Mouse (Mus musculus): ENCODE measurements around the gene Spen. TPM values are rescaled to one million over a fixed set of nuclear protein-coding genes. Genes with fewer than 3 reads are reported as not detected.
A peak's percentile ranks its signal among the peaks of the same experiment; 100 is the strongest.

Spen gene
- total RNA-seq, 1 experiment, result 58.6 TPM

GRCm38 (mm10) chr4:141466289-141466795, 72.1 kb downstream of the Spen start:
- H3K9me3 ChIP-seq (ENCODE audit: control insufficient read depth, insufficient read depth, low read depth, low read length), result no peaks in the 10 kb centered on the region
- H3K4me3 ChIP-seq (ENCODE audit: insufficient read depth in 1 of 2, low read depth in 1 of 2, low read length in 2 of 2, poor library complexity in 1 of 2, severe bottlenecking in 1 of 2), result no peak overlapping the region
- no peak for DNase-seq (ENCODE audit: low read depth, low spot score)
- no peak overlapping the region for H3K9ac ChIP-seq (ENCODE audit: insufficient read depth, low read depth, low read length, poor library complexity, severe bottlenecking)
- H3K4me1 ChIP-seq (ENCODE audit: control insufficient read depth in 2 of 2, insufficient read depth in 2 of 2, low read length in 2 of 2, poor library complexity in 1 of 2), result peaks cover 0 to 6% of the 10 kb centered on the region in 2 experiments; a peak in 2 of 4 replicates
- in situ Hi-C loops (cut with MboI; ENCODE audit: low sequenced_read_pairs in 2 of 2, unreplicated experiment in 2 of 2), result no loop called here
- H3K27ac ChIP-seq (ENCODE audit: insufficient read depth, low read depth, low read length, poor library complexity, severe bottlenecking), result no peak overlapping the region
- H3K36me3 ChIP-seq (ENCODE audit: control insufficient read depth, insufficient read depth, low read length, poor library complexity, severe bottlenecking), result peaks cover 58% of the 10 kb centered on the region
- no peak for TF ChIP-seq HCFC1 (IDR thresholded peaks at IDR 0.05; ENCODE audit: borderline replicate concordance, insufficient read depth, low read length)
- no peak for TF ChIP-seq MAFK (IDR thresholded peaks at IDR 0.05; ENCODE audit: insufficient read depth, low read depth, low read length)
- TF ChIP-seq ZNF384 (IDR thresholded peaks at IDR 0.05; ENCODE audit: low read depth, low read length), result no peak
- no peak for TF ChIP-seq CHD2 (IDR thresholded peaks at IDR 0.05; ENCODE audit: low read depth, low read length)
- TF ChIP-seq ZC3H11A (IDR thresholded peaks at IDR 0.05; ENCODE audit: borderline replicate concordance, low read depth, low read length), result no peak

- peaks cover 0 to 8% of the 10 kb centered on the region in 2 experiments; a peak in 2 of 4 replicates for H3K4me1 ChIP-seq (ENCODE audit: control insufficient read depth in 2 of 2, insufficient read depth in 2 of 2, low read length in 2 of 2, poor library complexity in 1 of 2)
- H3K4me3 ChIP-seq (ENCODE audit: insufficient read depth in 1 of 2, low read depth in 1 of 2, low read length in 2 of 2, poor library complexity in 1 of 2, severe bottlenecking in 1 of 2), result no peak overlapping the region
- no peak for TF ChIP-seq ZNF384 (IDR thresholded peaks at IDR 0.05; ENCODE audit: low read depth, low read length)
- DNase-seq (ENCODE audit: low read depth, low spot score), result no peak
- no peak overlapping the region for H3K9ac ChIP-seq (ENCODE audit: insufficient read depth, low read depth, low read length, poor library complexity, severe bottlenecking)
- in situ Hi-C loops (cut with MboI; ENCODE audit: low sequenced_read_pairs in 2 of 2, unreplicated experiment in 2 of 2), result no loop called here
- no peak overlapping the region for H3K27ac ChIP-seq (ENCODE audit: insufficient read depth, low read depth, low read length, poor library complexity, severe bottlenecking)
- peaks cover 55% of the 10 kb centered on the region for H3K36me3 ChIP-seq (ENCODE audit: control insufficient read depth, insufficient read depth, low read length, poor library complexity, severe bottlenecking)
- no peaks in the 10 kb centered on the region for H3K9me3 ChIP-seq (ENCODE audit: control insufficient read depth, insufficient read depth, low read depth, low read length)
Measured at GRCm38 (mm10) chr4:141465512-141466288, 72.7 kb downstream of the Spen start.

GRCm38 (mm10) chr4:141464722-141465121, 73.7 kb downstream of the Spen start:
- Histone ChIP-seq H3K4me1 (ENCODE audit: control insufficient read depth in 2 of 2, insufficient read depth in 2 of 2, low read length in 2 of 2, poor library complexity in 1 of 2) (peaks cover 0 to 8% of the 10 kb centered on the region in 2 experiments; a peak in 2 of 4 replicates), H3K27ac (ENCODE audit: insufficient read depth, low read depth, low read length, poor library complexity, severe bottlenecking) (no peak overlapping the region), H3K9me3 (ENCODE audit: control insufficient read depth, insufficient read depth, low read depth, low read length) (no peaks in the 10 kb centered on the region), H3K36me3 (ENCODE audit: control insufficient read depth, insufficient read depth, low read length, poor library complexity, severe bottlenecking) (peaks cover 45% of the 10 kb centered on the region), H3K9ac (ENCODE audit: insufficient read depth, low read depth, low read length, poor library complexity, severe bottlenecking) (no peak overlapping the region), H3K4me3 (ENCODE audit: insufficient read depth in 1 of 2, low read depth in 1 of 2, low read length in 2 of 2, poor library complexity in 1 of 2, severe bottlenecking in 1 of 2) (peak overlapping the region in 1 of 2 experiments; percentile 2; a peak in 2 of 4 replicates)
- in situ Hi-C loops (cut with MboI; ENCODE audit: low sequenced_read_pairs in 2 of 2, unreplicated experiment in 2 of 2), result no loop called here
- DNase-seq (ENCODE audit: low read depth, low spot score), result no peak
- no peak for TF ChIP-seq CHD2 (IDR thresholded peaks at IDR 0.05; ENCODE audit: low read depth, low read length)
- TF ChIP-seq HCFC1 (IDR thresholded peaks at IDR 0.05; ENCODE audit: borderline replicate concordance, insufficient read depth, low read length), result no peak
- TF ChIP-seq ZC3H11A (IDR thresholded peaks at IDR 0.05; ENCODE audit: borderline replicate concordance, low read depth, low read length), result no peak
- no peak for TF ChIP-seq ZNF384 (IDR thresholded peaks at IDR 0.05; ENCODE audit: low read depth, low read length)
- no peak for TF ChIP-seq MAFK (IDR thresholded peaks at IDR 0.05; ENCODE audit: insufficient read depth, low read depth, low read length)

- TF ChIP-seq ZNF384 (IDR thresholded peaks at IDR 0.05; ENCODE audit: low read depth, low read length), result no peak
- TF ChIP-seq ZC3H11A (IDR thresholded peaks at IDR 0.05; ENCODE audit: borderline replicate concordance, low read depth, low read length), result no peak
- no peak for TF ChIP-seq HCFC1 (IDR thresholded peaks at IDR 0.05; ENCODE audit: borderline replicate concordance, insufficient read depth, low read length)
- no peak for TF ChIP-seq MAFK (IDR thresholded peaks at IDR 0.05; ENCODE audit: insufficient read depth, low read depth, low read length)
- TF ChIP-seq CHD2 (IDR thresholded peaks at IDR 0.05; ENCODE audit: low read depth, low read length), result no peak
- H3K4me1 ChIP-seq (ENCODE audit: control insufficient read depth in 2 of 2, insufficient read depth in 2 of 2, low read length in 2 of 2, poor library complexity in 1 of 2), result peaks cover 2 to 12% of the 10 kb centered on the region in 2 experiments; a peak in 2 of 4 replicates
- in situ Hi-C loops (cut with MboI; ENCODE audit: low sequenced_read_pairs in 2 of 2, unreplicated experiment in 2 of 2), result no loop called here
- H3K36me3 ChIP-seq (ENCODE audit: control insufficient read depth, insufficient read depth, low read length, poor library complexity, severe bottlenecking), result peaks cover 33% of the 10 kb centered on the region
- no peak overlapping the region for H3K4me3 ChIP-seq (ENCODE audit: insufficient read depth in 1 of 2, low read depth in 1 of 2, low read length in 2 of 2, poor library complexity in 1 of 2, severe bottlenecking in 1 of 2)
- no peak for DNase-seq (ENCODE audit: low read depth, low spot score)
- no peaks in the 10 kb centered on the region for H3K9me3 ChIP-seq (ENCODE audit: control insufficient read depth, insufficient read depth, low read depth, low read length)
- no peak overlapping the region for H3K27ac ChIP-seq (ENCODE audit: insufficient read depth, low read depth, low read length, poor library complexity, severe bottlenecking)
- no peak overlapping the region for H3K9ac ChIP-seq (ENCODE audit: insufficient read depth, low read depth, low read length, poor library complexity, severe bottlenecking)
Measured at GRCm38 (mm10) chr4:141463472-141463871, 74.9 kb downstream of the Spen start.
